Mouse (Mus musculus) neural tube, embryonic 10.5 days (tissue): ENCODE data around the gene Cep112.

Experiments
- DNase-seq: peaks from one replicate; pipeline ENCODE4 v3.0.0-alpha.2; 2017; ENCODE audit warnings: low spot score; ENCODE audit errors: extremely low spot score

Gene Cep112

DNA sequence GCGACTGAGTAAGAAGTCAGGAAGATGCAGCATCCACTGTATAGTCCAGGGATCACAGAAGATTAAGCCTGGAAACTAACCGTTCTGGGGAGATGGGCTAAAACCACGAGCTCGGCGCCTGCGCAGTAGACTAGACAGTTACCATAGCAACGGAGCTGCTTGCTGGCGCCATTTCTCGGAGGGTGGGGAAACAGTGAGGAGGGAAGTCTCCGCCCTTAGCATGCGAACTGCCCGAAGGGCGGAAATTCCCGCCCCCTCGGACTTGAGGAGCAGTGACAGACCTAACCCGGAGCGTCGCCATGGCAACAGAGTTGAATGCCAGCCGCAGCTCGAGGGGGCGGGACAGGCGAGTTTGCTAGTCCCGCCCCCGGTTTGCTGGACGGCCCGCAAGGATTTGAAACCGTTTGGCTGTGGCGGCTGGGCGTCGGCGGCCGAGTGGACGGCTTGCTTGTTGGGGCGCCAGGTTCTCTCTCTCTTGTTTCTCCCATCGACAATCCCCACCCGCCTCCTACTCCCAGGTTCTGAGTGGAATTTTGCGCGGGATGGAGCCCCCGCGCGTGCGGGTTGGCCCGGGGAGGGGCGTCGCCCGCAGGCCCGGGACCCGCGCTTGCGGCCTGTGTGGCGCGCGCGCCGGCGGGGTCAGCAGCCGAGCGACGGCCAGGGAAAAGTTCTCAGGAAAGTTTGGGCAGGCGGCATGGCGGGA is at the start of gene Cep112:
Gene Cep112, plus strand, starts transcription at position 304 of the 703 bp plus-strand sequence.
- peak; percentile 95 for DNase-seq

DNA sequence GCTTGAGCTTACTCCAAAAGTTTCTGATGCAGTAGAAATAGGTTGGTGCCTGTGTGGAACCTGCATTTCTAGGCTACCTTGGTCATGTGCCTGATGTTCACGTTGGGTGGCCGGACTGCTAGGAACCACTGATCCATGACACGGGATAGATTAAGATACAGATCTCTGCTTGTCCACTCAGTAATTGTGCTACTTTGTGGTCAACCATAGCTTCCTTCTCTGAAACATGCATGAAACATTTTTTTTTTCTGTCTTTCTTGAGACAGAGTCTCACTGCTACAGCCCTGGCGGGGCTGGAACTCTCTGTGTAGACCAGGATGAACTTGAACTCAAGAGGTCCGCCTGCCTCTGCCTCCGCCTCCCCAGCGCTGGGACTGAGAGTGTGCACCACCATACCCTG is 48.2 kb upstream of the Cep112 start:
- DNase-seq, result no peak

DNA sequence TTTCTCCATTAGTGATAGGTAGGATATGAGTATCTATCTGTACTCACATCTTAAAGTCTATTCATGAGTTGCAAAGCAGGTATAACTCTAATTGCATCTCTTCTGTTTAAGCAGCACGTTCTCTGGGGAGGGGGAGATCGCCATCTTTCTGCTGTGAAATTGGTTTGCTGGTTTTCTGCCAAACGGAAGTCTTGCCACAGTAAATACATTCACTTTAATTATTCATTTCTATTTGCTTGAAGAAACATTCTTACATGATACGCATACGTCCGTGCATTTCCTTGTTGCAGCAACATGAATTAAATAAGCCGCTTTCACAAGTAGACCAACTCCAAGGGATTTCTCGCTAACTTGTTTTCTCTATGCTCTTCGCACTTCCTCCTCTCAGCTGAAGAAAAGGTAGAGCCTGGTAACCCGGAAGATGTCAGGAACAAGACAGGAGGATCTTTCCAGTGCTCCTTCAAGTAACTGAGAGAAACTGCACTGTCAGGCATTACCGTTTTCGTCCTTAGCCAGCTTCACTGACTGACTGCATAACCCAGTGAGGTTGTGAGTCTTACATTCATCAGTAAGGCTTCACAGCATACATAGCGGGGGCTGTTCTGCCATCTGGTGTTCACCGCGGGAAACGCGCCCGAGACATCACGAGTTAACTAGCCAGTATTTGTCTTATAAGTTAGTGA is 47.2 kb upstream of the Cep112 start:
- peak; percentile 81 for DNase-seq

GRCm38 (mm10) chr11:108378363-108378751 is 46.6 kb upstream of the Cep112 start:
- DNase-seq, result no peak

GRCm38 (mm10) chr11:108382664-108383063 is 42.3 kb upstream of the Cep112 start:
- DNase-seq, result no peak

DNA sequence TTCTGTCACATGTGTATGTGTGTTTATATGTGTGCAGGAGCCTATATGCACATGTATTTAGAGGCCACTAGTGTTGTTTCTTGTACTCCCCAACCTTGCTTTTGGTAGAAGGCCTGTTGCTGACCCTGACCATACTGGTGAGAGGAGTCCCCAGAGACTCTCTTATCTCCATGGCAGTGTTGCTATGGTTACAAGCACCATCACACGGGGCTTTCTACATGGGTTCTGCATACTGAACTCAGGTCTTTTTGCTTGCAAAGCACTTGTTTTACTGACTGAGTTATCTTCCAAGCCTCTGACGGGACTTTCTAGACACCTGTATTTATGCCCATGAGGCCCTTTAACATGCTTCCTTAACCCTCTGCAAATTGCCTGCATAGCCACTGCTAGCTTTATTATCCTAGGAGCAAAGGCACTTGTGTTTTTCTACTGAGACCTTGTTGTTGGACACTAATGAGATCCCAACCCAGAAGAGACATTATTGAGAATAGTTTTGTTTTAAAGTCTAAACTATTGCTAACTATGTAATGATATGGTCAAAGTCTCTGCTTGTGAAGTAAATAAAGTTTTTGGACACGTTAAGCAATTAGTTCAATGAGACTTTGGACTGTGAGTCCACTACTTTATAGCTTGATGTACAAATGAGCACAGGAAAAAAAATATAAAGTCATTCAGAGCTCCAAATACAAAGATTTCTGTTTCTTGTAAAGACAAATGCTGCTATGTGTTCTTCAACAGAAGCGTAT is 39.9 kb upstream of the Cep112 start:
- DNase-seq, result peak; percentile 20

- DNase-seq, result no peak
Measured at GRCm38 (mm10) chr11:108385666-108386024, 39.3 kb upstream of the Cep112 start.

GRCm38 (mm10) chr11:108395061-108395460 is 29.9 kb upstream of the Cep112 start:
- DNase-seq, result no peak

- no peak for DNase-seq
Measured at GRCm38 (mm10) chr11:108396076-108396829, 28.7 kb upstream of the Cep112 start.

DNA sequence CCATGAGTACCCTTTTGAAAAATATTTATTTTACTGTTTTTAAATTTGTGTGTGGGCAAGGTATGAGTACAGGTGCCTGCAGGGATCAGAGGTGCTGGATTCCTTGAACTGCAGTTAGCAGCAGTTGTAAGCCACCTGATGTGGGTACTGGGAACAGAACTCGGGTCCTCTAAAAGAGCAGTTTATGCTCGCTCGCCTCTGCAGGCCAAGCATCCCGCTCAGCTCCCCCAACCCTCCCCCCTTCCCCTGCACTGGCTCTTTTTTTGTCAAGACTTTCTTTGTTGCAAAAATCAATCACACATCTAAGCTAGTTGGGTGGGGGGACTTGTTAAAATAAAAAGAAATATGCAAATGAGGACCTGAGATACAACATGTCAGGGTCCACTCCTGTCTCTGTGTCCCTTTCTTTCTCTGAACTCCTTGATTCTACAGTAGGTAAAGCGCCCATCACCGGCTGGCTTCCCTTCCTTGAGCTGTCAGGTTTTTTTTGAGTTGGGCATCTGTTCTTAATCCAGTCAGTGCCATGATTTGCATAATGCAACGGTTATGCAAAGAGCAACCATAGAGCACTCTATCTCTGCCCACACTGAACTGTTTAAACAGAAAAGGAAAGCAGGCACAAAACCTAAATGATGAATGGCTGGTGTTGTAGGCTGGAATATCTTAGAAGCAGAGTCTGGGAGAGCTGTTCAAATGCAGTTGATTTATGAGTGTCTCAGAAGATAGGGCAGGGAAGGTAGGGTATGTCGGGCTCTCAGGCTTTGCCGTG is 14.9 kb upstream of the Cep112 start:
- DNase-seq, result no peak

GRCm38 (mm10) chr11:108416360-108416759 is 8.6 kb upstream of the Cep112 start:
- no peak for DNase-seq

DNA sequence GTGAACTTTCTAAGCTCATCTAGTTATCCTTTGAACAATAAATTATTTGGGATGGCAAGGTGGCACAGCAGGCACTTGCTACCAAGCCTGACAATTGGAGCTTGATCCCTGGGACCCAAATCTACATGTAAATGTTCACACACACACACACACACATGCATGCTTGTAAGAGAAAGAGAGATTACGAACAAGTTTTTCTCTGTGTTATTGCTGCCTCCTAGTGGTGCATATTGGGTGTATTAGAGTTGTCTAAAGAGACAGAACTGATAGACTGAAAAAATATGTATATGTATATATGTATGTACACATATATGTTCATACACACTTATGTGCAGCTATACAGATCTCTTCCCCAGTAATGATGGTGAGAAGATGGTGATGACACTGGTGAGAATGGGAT is 6.5 kb upstream of the Cep112 start:
- no peak for DNase-seq

DNA sequence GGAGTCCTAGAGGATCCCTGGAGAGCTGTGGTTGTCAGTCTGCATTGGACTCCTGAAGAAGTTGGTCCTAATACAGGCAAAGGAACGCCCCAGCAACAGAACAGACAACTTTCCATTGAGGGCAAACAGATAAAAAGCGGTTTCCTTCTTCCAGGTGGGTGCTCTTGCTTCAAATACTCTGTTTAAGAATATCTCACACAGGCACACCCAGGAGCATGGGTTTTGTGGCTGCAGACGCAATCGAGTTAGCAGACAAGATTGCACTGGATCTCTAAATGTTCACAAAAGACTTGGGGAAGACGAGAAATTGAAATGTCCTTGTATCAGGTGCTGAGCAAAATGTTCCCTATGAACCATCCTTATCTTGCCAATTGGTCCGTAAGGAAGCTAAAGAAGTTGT is 5.8 kb upstream of the Cep112 start:
- no peak for DNase-seq

DNA sequence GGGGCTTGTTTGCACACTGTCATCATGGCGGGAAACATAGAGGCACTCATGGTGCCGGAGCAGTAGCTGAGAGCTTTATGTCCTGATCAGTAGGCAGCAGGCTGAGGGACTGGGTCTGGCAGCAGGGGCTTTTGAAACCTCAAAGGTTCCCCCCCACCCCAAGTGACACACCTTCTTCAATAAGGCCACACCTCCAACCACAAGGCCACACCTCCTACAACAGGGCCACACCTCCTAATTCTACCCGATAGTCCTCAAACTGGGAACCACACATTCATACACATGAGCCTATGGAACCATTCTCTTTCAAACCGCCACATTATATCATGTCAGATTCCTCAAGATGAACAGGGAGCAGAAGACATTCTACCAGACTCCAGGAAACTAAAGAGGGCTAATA is 4.2 kb upstream of the Cep112 start:
- no peak for DNase-seq

- no peak for DNase-seq
Measured at GRCm38 (mm10) chr11:108423221-108423620, 1.8 kb upstream of the Cep112 start.

DNA sequence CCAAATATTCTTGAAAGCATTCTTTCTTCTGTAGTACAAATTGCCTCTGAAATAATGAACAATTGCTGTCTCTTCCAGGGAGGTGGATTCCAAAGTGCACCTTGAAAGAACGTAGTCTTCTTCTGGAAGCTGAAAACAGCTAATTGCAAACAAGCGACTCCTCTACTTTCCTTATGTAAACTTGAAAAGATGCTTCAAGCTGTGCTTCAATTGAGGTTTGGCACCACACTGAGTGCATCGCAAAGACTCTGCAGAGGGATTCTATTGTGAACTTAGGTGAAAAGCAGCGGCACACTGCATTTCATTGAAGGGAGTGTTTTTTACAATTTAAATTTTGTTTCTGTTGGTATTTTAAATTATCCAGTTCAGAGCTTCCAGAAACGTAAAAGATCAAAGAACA is 881 bp upstream of the Cep112 start:
- DNase-seq, result no peak

DNA sequence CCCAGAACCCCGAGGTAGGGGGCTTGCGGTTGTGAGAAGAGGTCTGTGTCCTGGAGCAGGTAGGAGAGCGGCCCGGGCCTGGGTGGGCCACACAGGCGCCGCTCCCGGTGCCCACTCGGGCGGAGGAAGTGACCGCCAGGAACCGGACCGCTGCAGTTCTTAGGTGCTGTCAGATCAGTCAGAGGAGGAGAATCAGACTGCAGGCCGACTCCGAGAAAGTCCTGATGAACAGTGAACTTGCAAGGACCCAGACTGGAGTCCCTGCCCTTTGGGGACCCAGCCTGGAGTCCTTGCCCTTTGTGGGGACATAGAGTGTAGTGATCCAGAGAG is 565 bp downstream of the Cep112 start:
- DNase-seq, result no peak

- DNase-seq, result no peak
Measured at GRCm38 (mm10) chr11:108426086-108426485, 1.1 kb downstream of the Cep112 start.

GRCm38 (mm10) chr11:108427191-108427590 is 2.2 kb downstream of the Cep112 start:
- DNase-seq, result no peak

DNA sequence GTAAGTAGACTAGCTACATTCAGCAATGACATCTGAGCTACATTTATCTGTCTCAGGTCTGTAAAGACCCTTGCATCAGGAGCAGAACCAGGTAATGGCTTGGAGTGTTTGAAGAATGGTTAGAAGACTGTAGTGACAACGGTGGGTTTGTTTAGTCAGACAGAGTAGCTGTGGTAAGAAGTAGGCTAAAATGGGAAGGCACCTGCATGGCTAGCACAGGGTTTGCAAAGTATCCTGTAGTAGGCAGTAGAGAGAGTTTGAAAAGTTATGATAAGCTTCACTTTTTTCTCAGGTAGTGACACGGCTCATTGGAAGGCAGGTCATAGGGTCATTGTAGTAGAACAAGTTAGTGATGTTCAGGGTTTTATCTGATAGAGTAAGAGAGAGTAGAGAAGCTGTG is 4.1 kb downstream of the Cep112 start:
- no peak for DNase-seq

GRCm38 (mm10) chr11:108443893-108444563 is 19.0 kb downstream of the Cep112 start:
- no peak for DNase-seq
